Mouse (Mus musculus): Measurements from ENCODE around the gene Creg2.

DNA sequence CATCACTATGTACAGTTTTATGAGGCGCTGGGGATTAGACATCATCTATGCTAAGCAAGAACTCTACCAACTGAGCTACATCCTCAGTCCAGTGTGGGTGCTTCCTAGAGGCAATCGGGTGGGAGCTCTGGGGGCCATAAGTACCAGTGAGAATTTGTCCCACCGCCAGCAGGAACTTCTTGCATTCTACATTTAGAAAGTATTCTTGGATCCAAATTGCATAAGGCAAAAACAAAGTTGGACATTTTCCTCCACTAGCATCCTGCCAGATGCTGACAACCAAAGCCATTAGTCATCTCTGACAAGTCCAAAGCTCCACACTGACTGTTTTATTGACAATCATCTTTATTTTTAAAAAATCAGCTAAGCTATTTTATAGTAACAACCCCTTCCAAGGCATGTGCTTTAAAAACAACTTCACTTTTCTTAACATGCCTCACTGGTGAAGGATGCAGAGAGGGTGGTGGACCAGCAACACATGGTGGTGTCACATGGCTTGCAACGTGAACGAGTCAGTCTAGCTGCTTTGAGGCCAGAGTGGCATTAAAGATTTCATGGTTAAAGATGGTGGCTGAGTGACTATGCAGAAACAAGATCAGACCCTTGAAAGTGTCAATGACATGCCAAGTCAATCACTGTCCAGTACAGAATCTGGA lies 25.1 kb upstream of the Creg2 start:
- TF ChIP-seq POLR2A (IDR thresholded peaks at IDR 0.05; ENCODE audit: extremely low read depth, insufficient read depth, low read length) (no peak), CTCF (IDR thresholded peaks at IDR 0.05; ENCODE audit: low read depth, low read length) (no peak)
